Mouse (Mus musculus): ENCODE data around the gene Kpna2.

DNA sequence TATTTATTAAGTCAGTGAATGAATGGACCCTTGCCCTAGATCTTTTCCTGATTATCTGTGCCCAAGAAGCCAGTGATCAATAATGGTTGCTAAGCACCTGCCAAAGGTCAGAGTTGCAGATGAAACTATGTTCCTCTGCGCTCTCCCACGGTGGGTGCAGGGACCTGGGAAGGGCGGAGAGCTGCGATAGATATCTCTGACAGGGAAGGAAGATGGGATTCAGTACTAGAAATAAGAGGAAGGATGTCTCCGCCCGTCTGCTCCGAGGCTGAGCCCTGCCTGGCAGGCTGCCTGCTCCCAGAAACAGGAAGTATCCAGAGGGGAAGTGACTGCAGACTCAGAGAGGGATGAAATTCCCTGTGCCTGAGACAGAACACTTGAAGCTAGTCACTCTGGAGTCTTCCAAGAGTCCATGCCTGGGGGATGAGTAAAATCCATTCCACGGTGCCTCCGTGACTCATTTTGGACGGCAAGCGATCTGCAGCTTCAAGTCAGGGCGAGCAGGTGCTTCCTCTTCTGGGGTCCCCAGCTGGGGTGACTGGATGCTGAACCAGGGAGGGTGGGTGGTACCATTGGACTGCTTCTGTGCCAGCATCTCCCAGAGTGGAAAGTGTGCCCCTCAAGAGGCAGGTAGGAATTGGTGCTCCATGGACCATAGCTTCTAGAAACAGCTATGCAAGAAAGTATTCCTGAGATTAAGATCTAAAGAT, 41.9 kb downstream of the Kpna2 start:
- TF ChIP-seq CTCF (IDR thresholded peaks at IDR 0.05; ENCODE audit: insufficient read depth, low read depth, low read length), result no peak
- TF ChIP-seq POLR2A (IDR thresholded peaks at IDR 0.05; ENCODE audit: insufficient read depth, low read depth, low read length), result no peak

Data from olfactory bulb, adult 2 months (tissue).